Mouse (Mus musculus) kidney, embryonic 14.5 days (tissue): ENCODE results near the gene Sept12. TPM values are rescaled to one million over a fixed set of nuclear protein-coding genes. Genes with fewer than 3 reads are reported as not detected.

Source experiments
- ATAC-seq: fragments of 200-750 bp; cut with Nextera tagmentation; 2 replicates; pipeline ENCODE4 v1.8.0; 2017; ENCODE audit warnings: moderate number of reproducible peaks, mild to moderate bottlenecking, moderate TSS enrichment, moderate library complexity; ENCODE audit not compliant: low FRiP score, low TSS enrichment
- H3K27ac ChIP-seq: fragments of 300-500 bp; sonication (generic); 2 replicates; pipeline ENCODE4 v1.5.1; 2014; ENCODE audit warnings: low read depth, mild to moderate bottlenecking, low read length, moderate library complexity, mixed read lengths
- H3K27me3 ChIP-seq: fragments of 300-500 bp; sonication (generic); 2 replicates; pipeline ENCODE4 v1.6.1; 2014; ENCODE audit warnings: mild to moderate bottlenecking, low read length; ENCODE audit not compliant: control insufficient read depth, insufficient read depth
- H3K36me3 ChIP-seq: fragments of 300-500 bp; sonication (generic); 2 replicates; pipeline ENCODE4 v1.6.1; 2014; ENCODE audit warnings: low read length, mixed read lengths; ENCODE audit not compliant: control insufficient read depth, insufficient read depth
- H3K4me1 ChIP-seq: fragments of 300-500 bp; sonication (generic); 2 replicates; pipeline ENCODE4 v1.6.1; 2014; ENCODE audit warnings: low read length, mixed read lengths; ENCODE audit not compliant: control insufficient read depth, insufficient read depth
- H3K4me2 ChIP-seq: fragments of 300-500 bp; sonication (generic); replicated peaks from 2 replicates; pipeline ENCODE4 v1.6.1; 2014; ENCODE audit warnings: low read depth, mild to moderate bottlenecking, low read length
- H3K4me3 ChIP-seq: fragments of 300-500 bp; sonication (generic); 2 replicates; pipeline ENCODE4 v1.5.1; 2014; ENCODE audit warnings: mild to moderate bottlenecking, low read length
- H3K9ac ChIP-seq: fragments of 300-500 bp; sonication (generic); 2 replicates; pipeline ENCODE4 v1.6.1; 2014; ENCODE audit warnings: low read depth, mild to moderate bottlenecking, low read length, moderate library complexity
- H3K9me3 ChIP-seq: fragments of 300-500 bp; sonication (generic); 2 replicates; pipeline ENCODE4 v1.6.1; 2016; ENCODE audit warnings: low read length; ENCODE audit not compliant: control insufficient read depth
- WGBS: fragments of 180-500 bp; shearing (Covaris S2); extraction: QIAGEN DNeasy Blood & Tissue Kit; methylation state at CpG from one replicate; pipeline ENCODE4 v1.1.7; 2014; 5-methylcytosine and 5-hydroxymethylcytosine counted together
- polyA plus RNA-seq: library from polyadenylated mRNA; unstranded; fragments of >200 nt; fragmentation: Nextera tagmentation; extraction: Ambion mirVana; gene quantifications from 2 replicates; pipeline ENCODE4 v1.2.1, GENCODE M21; 2014

Gene Sept12
- polyA plus RNA-seq, 1 experiment from 2014 or later: 0.11 TPM

DNA sequence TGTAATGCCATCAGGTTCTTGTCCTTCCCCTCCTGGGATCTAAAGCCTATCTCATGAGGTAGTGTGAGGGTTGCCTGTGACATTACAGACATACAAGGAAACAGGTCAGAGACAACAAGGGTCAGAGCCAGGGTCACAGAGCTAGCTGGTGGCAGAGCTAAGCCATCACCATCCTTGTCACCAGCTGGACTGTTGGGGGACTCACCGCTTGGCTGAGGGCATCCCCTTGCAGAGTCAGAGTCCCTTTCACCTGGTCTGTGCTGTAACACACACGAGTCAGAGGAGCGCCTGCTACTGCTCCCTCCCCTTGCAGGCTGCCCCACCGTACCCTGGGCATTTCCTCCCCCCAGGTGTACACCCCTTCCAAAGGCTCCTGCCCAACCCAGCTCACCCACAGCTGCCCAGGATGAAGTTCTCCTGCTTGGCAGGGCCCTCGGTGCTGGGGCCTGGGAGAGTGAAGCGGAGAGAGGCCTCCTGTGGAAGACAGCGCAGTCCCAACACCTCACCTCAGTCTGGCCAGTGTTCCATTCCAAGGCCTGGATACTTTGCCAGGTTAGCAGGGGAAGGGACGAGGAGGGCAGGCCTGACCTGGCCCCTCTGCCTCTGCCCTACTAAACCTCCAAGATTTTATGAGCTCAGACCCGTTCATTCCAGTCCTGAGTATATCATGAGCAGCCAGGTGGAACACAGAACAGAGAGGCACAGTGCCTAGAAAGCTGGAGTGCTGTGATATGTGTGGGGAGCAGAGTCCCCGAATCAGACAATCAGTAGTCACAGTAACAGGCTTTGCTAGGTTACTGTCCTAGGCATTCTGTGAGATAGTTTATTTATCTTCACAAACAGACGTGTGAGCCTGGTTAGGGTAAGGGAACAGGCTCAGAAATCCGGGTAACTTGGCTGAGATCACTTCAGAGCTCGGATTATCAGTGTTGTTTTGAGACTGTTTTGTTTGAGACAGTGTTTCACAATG, 14.7 kb upstream of the Sept12 start:
- peak overlapping the region; percentile 76 for H3K4me2 ChIP-seq

DNA sequence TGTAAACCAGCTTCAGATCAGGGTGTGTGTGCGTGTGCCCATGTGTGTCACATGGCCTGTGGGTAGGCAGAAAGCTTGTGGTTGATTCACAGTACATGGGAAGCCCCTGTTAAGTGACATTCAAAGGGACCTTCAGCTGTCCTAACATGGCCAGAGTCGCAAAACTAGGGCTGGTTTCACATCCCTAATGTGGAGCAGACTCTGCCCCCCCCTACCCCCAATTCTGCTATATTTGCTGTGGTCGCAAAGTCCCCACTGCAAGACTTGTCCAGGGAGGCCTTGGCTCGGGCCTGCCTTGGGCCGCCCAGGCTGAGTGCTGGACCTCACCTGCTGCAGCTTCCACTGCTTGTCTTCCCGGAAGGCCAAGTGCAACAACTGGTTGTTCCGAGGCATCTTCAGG, 13.6 kb upstream of the Sept12 start:
- Histone ChIP-seq H3K27ac (no peak overlapping the region), H3K9ac (no peak overlapping the region), H3K9me3 (no peaks in the 10 kb centered on the region), H3K4me3 (no peak overlapping the region), H3K36me3 (peaks cover 25% of the 10 kb centered on the region), H3K4me2 (no peak overlapping the region), H3K27me3 (no peaks in the 10 kb centered on the region), H3K4me1 (peaks cover 12% of the 10 kb centered on the region)
- ATAC-seq: no peak
- WGBS: 92% methylated on average over 7 of the region's 7 CpGs

More for the DNA sequence above, 14.7 kb upstream of the Sept12 start:
- Histone ChIP-seq H3K27ac (peak overlapping the region; percentile 51), H3K4me1 (peaks cover 12% of the 10 kb centered on the region), H3K27me3 (no peaks in the 10 kb centered on the region), H3K9ac (peak overlapping the region; percentile 74), H3K4me3 (peak overlapping the region; percentile 71), H3K36me3 (peaks cover 35% of the 10 kb centered on the region), H3K9me3 (no peaks in the 10 kb centered on the region)
- no peak for ATAC-seq
- WGBS: 44% methylated on average over 13 of the region's 13 CpGs

DNA sequence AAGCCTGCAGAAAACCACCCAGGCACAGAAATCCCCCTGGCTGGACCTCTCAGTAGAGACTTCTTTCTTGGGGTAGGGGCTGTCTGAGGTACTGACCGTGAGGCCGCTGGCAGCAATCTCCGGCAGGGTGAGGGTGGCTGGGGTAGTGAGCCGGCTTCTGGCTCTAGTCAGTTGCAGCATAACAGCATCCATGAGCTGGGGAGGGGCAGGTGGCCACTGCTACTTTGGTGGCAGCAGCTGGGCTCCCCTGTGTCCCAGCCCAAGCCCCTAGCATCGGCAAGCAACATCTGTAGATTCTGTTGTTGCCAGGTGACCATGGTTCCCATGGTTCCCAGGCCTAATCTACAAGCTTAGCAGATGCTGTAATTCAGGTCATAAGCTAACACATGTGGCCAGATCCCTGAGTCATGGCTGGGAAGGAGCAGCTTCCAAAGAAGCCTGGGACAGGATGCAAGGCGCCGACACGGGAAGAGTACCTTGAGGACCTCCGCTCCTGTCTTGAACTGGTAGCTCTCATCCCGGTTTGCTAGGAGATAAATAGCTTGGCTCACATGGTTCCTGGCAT, 12.8 kb upstream of the Sept12 start:
- H3K27ac ChIP-seq: no peak overlapping the region
- no peaks in the 10 kb centered on the region for H3K9me3 ChIP-seq
- H3K9ac ChIP-seq: no peak overlapping the region
- ATAC-seq: no peak
- peaks cover 17% of the 10 kb centered on the region for H3K36me3 ChIP-seq
- no peak overlapping the region for H3K4me3 ChIP-seq
- H3K4me1 ChIP-seq: peaks cover 12% of the 10 kb centered on the region
- H3K4me2 ChIP-seq: no peak overlapping the region
- 93% methylated on average over 10 of the region's 10 CpGs for WGBS
- H3K27me3 ChIP-seq: no peaks in the 10 kb centered on the region

DNA sequence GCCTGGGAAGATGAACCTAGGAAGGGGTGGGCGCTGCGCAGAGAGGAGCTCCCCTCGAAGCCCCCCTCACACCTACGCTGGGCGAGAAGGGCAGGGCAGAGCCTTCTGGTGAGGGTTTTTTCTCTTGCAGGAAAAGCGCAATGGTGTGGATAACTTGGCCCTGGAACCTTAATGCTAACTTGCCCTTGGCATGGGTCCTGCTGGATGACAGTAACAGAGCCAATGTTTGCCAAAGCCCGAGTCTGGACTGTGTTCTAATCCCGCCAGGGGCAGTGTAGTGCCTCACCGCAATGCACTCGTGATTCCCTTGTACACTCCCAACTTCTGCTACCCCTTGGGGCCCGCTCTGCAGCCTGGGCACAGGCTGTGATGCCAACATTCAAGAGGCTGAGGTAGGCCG, 10.4 kb upstream of the Sept12 start:
- no peak overlapping the region for H3K4me3 ChIP-seq
- no peaks in the 10 kb centered on the region for H3K27me3 ChIP-seq
- no peak overlapping the region for H3K27ac ChIP-seq
- H3K4me2 ChIP-seq: peak overlapping the region; percentile 21; the same call in 1 of the 2 replicates
- ATAC-seq: no peak
- H3K9ac ChIP-seq: no peak overlapping the region
- peaks cover 12% of the 10 kb centered on the region for H3K4me1 ChIP-seq
- H3K36me3 ChIP-seq: peaks cover 6% of the 10 kb centered on the region; the same call in 1 of the 2 replicates
- WGBS: 81% methylated on average over 12 of the region's 12 CpGs
- no peaks in the 10 kb centered on the region for H3K9me3 ChIP-seq

DNA sequence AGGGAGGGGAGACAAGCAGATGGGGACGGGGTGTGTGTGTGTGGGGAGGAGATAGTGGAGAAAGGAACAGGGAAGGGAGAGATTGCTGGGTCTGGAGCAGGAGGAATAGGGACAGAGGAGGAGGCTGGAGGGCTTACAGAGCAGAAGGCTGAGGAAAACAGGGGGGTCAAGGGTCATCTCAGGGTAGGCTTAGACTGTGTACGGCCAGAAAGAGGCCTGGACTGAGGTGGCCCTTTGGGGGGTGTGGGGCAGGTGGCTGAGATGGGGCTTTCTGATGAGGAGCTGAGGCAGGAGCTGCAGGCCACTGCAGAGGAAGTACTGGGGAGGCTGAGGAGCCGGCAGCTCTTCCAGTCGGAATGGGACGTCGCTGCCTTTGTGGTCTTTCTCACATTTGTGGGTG, 9.8 kb upstream of the Sept12 start:
- H3K9me3 ChIP-seq: no peaks in the 10 kb centered on the region
- H3K4me2 ChIP-seq: peak overlapping the region; percentile 21
- no peak overlapping the region for H3K27ac ChIP-seq
- H3K4me1 ChIP-seq: peaks cover 8% of the 10 kb centered on the region
- peaks cover 6% of the 10 kb centered on the region; the same call in 1 of the 2 replicates for H3K36me3 ChIP-seq
- H3K27me3 ChIP-seq: no peaks in the 10 kb centered on the region
- WGBS: 55% methylated on average over 6 of the region's 6 CpGs
- ATAC-seq: 0 out of 2 replicates have a peak, but pooled peaks have one; percentile 24
- H3K9ac ChIP-seq: peak overlapping the region; percentile 28; the same call in 1 of the 2 replicates
- peak overlapping the region; percentile 6; the same call in 1 of the 2 replicates for H3K4me3 ChIP-seq

DNA sequence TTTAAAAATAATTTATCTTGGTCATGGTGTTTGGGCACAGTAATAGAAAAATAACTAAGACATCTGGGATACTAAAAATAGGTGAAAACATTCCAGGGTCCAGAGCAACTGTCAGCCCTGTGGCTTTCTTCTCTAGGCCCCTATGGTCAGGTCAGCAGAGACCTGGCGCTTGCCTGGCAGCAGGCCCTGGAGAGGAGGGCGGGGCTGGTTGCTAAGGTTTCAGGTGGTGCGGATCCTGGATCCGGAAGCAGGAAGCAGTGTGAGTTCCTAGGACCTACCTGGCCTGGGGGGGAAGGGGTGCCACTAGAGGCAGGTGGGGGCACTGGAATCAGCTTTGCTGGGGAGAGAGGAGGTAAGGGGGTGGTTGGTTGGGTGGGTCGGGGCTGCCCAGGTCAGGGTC, 9.4 kb upstream of the Sept12 start, which contains the start of gene Smim22:
Gene Smim22, plus strand, starts transcription at position 222 of the 400 bp plus-strand sequence.
- Histone ChIP-seq H3K27ac (no peak within 1 kb of the TSS), H3K9ac (peak within 1 kb of the TSS; percentile 28; the same call in 1 of the 2 replicates)
- ATAC-seq: peak; percentile 70; the same call in 1 of the 2 replicates

DNA sequence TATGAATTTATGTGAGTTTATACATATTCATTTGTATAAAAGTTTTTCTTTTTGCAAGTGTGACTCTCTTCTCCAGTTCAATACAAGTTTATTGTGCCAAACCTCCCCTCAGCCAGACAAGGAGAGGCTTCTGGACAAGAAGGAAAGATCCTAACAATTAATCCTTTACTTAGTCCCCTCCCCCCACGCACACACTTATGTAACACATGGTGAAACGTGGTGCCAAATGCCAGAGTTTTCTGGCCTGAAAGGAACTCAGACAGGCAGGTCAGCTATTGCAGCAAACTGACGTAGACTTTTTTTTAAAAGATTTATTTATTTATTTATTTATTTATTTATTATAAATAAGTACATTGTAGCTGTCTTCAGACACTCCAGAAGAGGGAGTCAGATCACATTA, 3.0 kb upstream of the Sept12 start:
- WGBS: 73% methylated on average over 3 of the region's 3 CpGs
- H3K4me2 ChIP-seq: no peak overlapping the region
- no peak overlapping the region for H3K27ac ChIP-seq
- H3K27me3 ChIP-seq: no peaks in the 10 kb centered on the region
- no peaks in the 10 kb centered on the region for H3K4me1 ChIP-seq
- H3K4me3 ChIP-seq: no peak overlapping the region
- no peaks in the 10 kb centered on the region for H3K9me3 ChIP-seq
- no peak overlapping the region for H3K9ac ChIP-seq
- no peaks in the 10 kb centered on the region for H3K36me3 ChIP-seq
- no peak for ATAC-seq

More for the DNA sequence above, 9.4 kb upstream of the Sept12 start, which contains the start of gene Smim22:
- 49% methylated on average over 5 of the region's 5 CpGs for WGBS
- H3K4me2 ChIP-seq: peak within 1 kb of the TSS; percentile 21
- no peaks in the 10 kb centered on the region for H3K27me3 ChIP-seq
- H3K4me3 ChIP-seq: peak within 1 kb of the TSS; percentile 6; the same call in 1 of the 2 replicates
- H3K4me1 ChIP-seq: peaks cover 4% of the 10 kb centered on the region
- H3K36me3 ChIP-seq: peaks cover 6% of the 10 kb centered on the region; the same call in 1 of the 2 replicates
- no peaks in the 10 kb centered on the region for H3K9me3 ChIP-seq

DNA sequence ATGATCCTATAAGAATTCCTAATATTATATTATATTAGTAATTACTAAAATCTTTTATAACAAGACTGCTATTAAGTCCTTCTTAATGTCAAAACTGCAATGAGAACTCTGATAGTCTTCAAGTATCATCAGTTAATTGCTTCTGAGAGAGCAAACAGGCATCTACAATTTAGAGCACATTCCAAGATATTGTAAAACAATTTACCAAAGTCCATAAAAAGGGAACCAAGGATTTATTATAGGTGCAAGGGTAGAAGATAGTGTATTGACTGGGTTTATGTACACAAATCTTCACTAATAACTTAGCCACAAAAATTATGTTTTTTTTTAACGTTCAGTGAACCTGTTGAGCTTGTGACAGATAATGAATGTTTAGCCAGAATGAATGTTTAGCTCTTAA, 1.3 kb upstream of the Sept12 start:
- Histone ChIP-seq H3K27me3 (no peaks in the 10 kb centered on the region), H3K9ac (no peak overlapping the region), H3K4me1 (no peaks in the 10 kb centered on the region), H3K9me3 (no peaks in the 10 kb centered on the region), H3K4me3 (no peak overlapping the region), H3K27ac (no peak overlapping the region), H3K4me2 (no peak overlapping the region), H3K36me3 (no peaks in the 10 kb centered on the region)
- no peak for ATAC-seq
- 59% methylated on average over 1 of the region's 1 CpGs for WGBS
